Mouse (Mus musculus): ENCODE results near the gene Chad. TPM values are rescaled to one million over a fixed set of nuclear protein-coding genes. Genes with fewer than 3 reads are reported as not detected.

The Chad gene
- polyA plus RNA-seq (2011; ENCODE audit: insufficient read depth, insufficient read length, low replicate concordance, missing spikeins), result 0.97 TPM in 1 of 2 replicates, not detected in the other

DNA sequence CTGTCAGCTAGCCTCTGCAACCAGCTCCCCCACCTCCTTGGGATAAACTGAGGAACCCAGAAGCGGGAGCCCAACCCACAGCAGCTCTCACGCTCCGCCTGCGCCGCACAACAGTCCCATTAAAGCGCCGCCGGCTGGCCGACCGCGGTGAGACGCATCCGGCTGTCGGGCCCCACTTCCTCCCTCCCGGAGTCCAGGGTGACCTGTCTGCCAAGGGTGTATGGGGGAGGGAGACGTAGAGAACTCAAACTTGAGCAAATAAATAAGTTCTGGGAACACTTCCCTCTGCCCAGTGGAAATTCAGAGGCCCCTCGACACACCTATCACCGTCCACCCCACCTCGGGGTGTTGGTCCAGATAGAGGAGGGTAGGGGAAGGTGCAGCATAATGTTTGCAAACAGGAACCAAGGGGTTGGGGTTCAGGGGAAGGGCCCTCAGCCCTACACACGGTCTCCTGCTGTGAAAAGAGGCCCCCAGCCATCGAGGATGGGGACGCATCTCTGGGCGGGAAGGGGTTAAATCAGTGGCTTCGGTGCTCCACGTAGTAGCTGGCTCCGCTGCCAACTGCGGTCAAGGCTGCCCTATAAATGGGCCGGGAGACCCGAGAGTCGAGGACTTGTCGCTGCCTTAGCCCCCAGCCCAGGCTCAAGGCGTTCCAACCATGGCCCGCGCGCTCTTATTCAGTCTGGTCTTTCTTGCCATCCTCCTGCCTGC is at the start of gene Chad:
TSS of gene Chad (plus strand) at position 611 of the 714 bp plus-strand sequence.
- H3K4me3 ChIP-seq (replicated peaks; ENCODE audit: control insufficient read depth, low read depth, low read length), result no peak within 1 kb of the TSS
- no peak within 1 kb of the TSS; the same call in 1 of the 2 replicates for H3K27ac ChIP-seq (ENCODE audit: control insufficient read depth, insufficient read depth, low read depth, low read length, poor library complexity)
- no peaks in the 10 kb centered on the region for H3K4me1 ChIP-seq (ENCODE audit: control insufficient read depth, insufficient read depth, low read length)
- TF ChIP-seq POLR2A (IDR thresholded peaks at IDR 0.05; ENCODE audit: borderline replicate concordance, control insufficient read depth, low read depth, low read length) (no peak), CTCF (IDR thresholded peaks at IDR 0.05; ENCODE audit: control insufficient read depth, insufficient read depth, low read length) (0 out of 2 replicates have a peak, but pooled peaks have one; percentile 4)
- 5% methylated on average over 35 of the region's 35 CpGs for WGBS

DNA sequence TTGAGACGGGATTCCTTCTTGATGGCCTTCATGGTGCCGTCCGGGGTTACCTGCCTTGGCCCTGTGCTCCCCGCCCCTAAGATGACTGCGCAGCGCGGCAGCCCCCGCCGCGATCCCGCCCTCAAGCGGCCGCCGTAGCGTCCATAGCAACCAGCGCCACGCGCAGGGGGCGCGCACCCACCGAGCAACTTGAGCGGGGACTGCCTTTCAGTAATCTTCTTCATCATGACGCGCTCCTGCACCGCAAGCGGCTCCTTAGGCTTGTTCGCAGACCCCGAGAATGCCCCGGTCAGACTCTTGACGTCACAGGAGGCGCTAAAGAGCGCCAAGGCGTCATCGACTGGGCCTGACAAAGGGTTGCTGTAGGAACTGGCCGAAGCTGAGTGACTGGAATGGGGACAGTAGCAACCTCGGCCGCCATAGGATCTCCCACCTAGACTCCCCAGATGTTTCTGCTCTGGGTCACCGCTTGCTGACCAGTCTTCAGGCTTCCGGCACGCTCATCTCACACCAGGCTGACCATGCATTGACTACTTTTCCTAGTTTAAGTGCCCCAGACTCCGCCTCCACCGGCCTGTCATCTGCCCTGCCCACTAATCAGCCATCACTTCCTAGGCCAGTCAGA is 43.5 kb upstream of the Chad start, which contains the start of gene Mycbpap:
TSS of gene Mycbpap (minus strand) at position 524 of the 625 bp plus-strand sequence.
- WGBS, result 5% methylated on average over 42 of the region's 42 CpGs
- Histone ChIP-seq H3K27ac (ENCODE audit: control insufficient read depth, insufficient read depth, low read depth, low read length, poor library complexity) (no peak within 1 kb of the TSS), H3K4me3 (replicated peaks; ENCODE audit: control insufficient read depth, low read depth, low read length) (peak within 1 kb of the TSS; percentile 61), H3K4me1 (ENCODE audit: control insufficient read depth, insufficient read depth, low read length) (no peaks in the 10 kb centered on the region)
- TF ChIP-seq POLR2A (IDR thresholded peaks at IDR 0.05; ENCODE audit: borderline replicate concordance, control insufficient read depth, low read depth, low read length) (no peak), CTCF (IDR thresholded peaks at IDR 0.05; ENCODE audit: control insufficient read depth, insufficient read depth, low read length) (no peak)

DNA sequence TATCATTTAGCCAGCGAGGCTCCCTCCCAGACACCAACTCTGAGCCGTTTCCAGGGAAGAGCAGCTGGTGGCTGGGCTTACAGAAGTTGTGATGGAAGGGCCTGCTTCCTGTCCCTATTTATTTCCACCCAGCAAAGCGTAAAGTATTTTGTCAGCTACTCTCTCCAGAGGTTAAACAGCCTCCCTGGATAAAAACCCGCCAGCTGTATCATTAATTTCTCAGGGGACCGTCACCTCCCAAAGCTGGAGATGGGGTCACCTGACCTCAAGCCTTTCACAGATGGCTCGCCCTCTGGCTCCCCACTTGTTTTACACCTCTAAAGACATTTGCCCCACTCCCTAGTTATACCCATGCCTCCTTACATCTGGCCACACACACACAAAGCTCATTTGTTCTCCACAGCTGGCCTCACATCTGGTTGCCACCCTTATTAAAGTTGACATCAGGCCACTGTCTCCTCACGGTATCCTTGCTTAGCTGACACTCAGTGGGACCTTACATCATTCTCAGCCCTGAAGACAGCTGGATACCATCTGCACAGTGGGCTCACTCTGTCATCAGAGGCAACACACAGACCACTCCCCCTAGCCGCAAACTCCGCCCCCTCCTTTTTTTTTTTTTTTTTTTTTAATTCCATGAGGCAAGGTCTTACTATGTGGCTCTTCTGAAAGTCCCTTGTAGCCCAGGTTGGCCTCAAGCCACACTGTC is 38.5 kb upstream of the Chad start:
- H3K4me1 ChIP-seq (ENCODE audit: control insufficient read depth, insufficient read depth, low read length), result no peaks in the 10 kb centered on the region
- TF ChIP-seq CTCF (IDR thresholded peaks at IDR 0.05; ENCODE audit: control insufficient read depth, insufficient read depth, low read length), result no peak
- TF ChIP-seq POLR2A (IDR thresholded peaks at IDR 0.05; ENCODE audit: borderline replicate concordance, control insufficient read depth, low read depth, low read length), result no peak
- 64% methylated on average over 9 of the region's 9 CpGs for WGBS
- no peak overlapping the region for H3K4me3 ChIP-seq (replicated peaks; ENCODE audit: control insufficient read depth, low read depth, low read length)
- H3K27ac ChIP-seq (ENCODE audit: control insufficient read depth, insufficient read depth, low read depth, low read length, poor library complexity), result no peak overlapping the region

DNA sequence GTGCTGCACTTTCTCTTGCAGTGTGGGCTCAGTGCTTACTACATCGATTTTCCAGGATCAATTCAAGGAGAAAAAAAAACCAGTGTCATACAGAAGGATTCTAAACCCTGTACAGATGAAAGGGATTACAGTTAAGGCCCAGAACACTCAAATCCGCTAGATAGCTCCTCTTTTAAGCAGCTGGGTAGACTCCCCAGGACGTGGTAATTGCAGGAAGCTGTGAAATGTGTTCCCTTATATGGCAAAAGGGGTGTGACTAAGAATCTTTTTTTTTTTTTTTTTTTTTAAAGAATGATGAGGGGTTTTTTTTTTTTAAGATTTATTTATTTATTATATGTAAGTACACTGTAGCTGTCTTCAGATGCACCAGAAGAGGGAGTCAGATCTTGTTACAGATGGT is 36.0 kb upstream of the Chad start:
- TF ChIP-seq POLR2A (IDR thresholded peaks at IDR 0.05; ENCODE audit: borderline replicate concordance, control insufficient read depth, low read depth, low read length) (no peak), CTCF (IDR thresholded peaks at IDR 0.05; ENCODE audit: control insufficient read depth, insufficient read depth, low read length) (no peak)
- H3K4me3 ChIP-seq (replicated peaks; ENCODE audit: control insufficient read depth, low read depth, low read length), result no peak overlapping the region
- 41% methylated on average over 3 of the region's 3 CpGs for WGBS
- H3K27ac ChIP-seq (ENCODE audit: control insufficient read depth, insufficient read depth, low read depth, low read length, poor library complexity), result no peak overlapping the region
- H3K4me1 ChIP-seq (ENCODE audit: control insufficient read depth, insufficient read depth, low read length), result no peaks in the 10 kb centered on the region

DNA sequence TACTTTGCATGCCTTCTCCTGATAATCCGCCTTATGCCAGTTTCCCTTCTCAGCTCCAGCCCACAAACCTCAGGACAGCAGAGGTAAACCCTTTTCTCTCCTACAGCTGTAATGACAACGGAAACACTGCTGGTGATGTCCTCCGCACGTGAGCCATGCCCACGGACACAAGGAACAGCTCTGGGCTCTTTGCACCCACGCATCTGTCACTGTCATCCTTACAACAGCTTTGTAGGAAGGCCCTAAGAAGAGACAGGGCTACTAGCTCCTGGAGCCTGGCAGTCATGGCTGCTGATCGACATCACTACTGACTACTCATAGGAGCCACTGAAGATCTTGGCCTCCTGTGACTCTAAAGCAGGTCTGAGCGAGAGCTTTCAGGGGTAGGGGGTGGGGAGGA is 31.7 kb upstream of the Chad start:
- no peak overlapping the region for H3K27ac ChIP-seq (ENCODE audit: control insufficient read depth, insufficient read depth, low read depth, low read length, poor library complexity)
- WGBS, result 87% methylated on average over 8 of the region's 8 CpGs
- TF ChIP-seq CTCF (IDR thresholded peaks at IDR 0.05; ENCODE audit: control insufficient read depth, insufficient read depth, low read length) (no peak), POLR2A (IDR thresholded peaks at IDR 0.05; ENCODE audit: borderline replicate concordance, control insufficient read depth, low read depth, low read length) (no peak)
- no peak overlapping the region for H3K4me3 ChIP-seq (replicated peaks; ENCODE audit: control insufficient read depth, low read depth, low read length)
- H3K4me1 ChIP-seq (ENCODE audit: control insufficient read depth, insufficient read depth, low read length), result no peaks in the 10 kb centered on the region

DNA sequence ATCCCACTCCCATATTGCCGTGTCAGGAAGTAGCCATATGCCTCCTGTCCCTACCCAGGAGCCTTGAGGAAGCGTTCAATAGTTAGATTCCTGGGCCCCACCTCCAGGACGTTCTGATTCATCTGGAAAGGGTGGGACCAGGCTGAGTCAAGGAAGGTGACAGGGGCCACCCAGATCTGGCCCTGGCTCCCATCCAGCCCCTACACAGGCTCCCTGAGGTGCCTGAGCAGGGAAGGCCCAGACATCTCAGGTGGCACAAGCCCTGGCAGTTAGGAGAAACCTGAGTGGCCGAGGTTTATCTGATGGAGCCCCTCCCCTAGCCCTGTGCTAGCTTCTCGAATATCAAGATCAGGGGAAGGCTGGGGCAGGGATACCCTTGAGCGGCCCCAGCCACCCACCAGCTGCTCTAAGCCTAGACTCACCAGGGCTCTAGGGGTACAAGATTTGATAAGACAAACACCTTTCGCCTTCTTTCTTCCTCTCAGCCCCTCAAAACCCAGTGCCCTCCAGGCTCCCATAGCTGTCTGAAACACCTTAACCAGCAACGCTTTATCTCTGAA is 26.0 kb upstream of the Chad start:
- TF ChIP-seq CTCF (IDR thresholded peaks at IDR 0.05; ENCODE audit: control insufficient read depth, insufficient read depth, low read length) (no peak), POLR2A (IDR thresholded peaks at IDR 0.05; ENCODE audit: borderline replicate concordance, control insufficient read depth, low read depth, low read length) (no peak)
- no peak overlapping the region for H3K4me3 ChIP-seq (replicated peaks; ENCODE audit: control insufficient read depth, low read depth, low read length)
- no peak overlapping the region for H3K27ac ChIP-seq (ENCODE audit: control insufficient read depth, insufficient read depth, low read depth, low read length, poor library complexity)
- no peaks in the 10 kb centered on the region for H3K4me1 ChIP-seq (ENCODE audit: control insufficient read depth, insufficient read depth, low read length)
- 74% methylated on average over 8 of the region's 8 CpGs for WGBS

DNA sequence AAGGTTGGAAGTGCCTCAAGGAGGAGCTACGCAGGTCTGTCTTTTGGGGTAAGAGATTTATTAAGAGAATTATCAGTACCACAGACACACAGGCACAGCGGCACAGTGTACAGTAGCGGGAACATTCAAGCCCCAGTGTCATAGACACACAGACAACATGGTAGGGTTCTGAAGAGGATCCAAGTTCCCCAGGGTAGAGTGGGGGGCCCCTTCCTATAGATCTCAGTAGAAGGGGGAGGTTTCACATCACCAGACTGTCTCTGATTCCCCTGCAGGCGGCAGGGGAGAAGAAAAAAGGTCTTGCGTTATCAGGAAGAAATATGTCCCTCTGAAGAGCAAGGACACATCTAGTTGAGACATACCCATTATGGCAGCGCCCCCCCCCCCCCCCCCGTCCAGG is 25.1 kb upstream of the Chad start:
- no peak overlapping the region for H3K4me3 ChIP-seq (replicated peaks; ENCODE audit: control insufficient read depth, low read depth, low read length)
- WGBS, result 77% methylated on average over 7 of the region's 7 CpGs
- TF ChIP-seq CTCF (IDR thresholded peaks at IDR 0.05; ENCODE audit: control insufficient read depth, insufficient read depth, low read length) (no peak), POLR2A (IDR thresholded peaks at IDR 0.05; ENCODE audit: borderline replicate concordance, control insufficient read depth, low read depth, low read length) (no peak)
- no peak overlapping the region for H3K27ac ChIP-seq (ENCODE audit: control insufficient read depth, insufficient read depth, low read depth, low read length, poor library complexity)
- no peaks in the 10 kb centered on the region for H3K4me1 ChIP-seq (ENCODE audit: control insufficient read depth, insufficient read depth, low read length)

DNA sequence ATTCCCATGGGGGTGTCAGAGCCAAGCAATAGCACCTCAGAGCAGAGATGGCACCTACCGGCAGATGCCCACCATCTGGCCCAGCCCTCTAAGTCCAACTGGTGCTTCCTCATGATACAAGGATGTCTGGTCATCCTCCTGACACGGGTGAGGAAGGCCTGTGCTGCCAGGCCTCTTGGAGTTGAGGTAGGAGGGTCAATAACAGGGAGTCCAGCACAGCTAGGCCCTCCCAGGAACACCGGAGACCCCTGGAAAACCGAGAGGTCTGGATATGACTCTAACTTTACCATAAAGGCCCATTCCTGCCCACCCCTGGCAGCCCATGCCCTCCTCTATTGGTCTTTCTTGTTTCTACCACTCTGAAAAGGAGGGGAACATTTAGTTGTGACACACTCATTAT is 22.4 kb upstream of the Chad start:
- no peak overlapping the region for H3K27ac ChIP-seq (ENCODE audit: control insufficient read depth, insufficient read depth, low read depth, low read length, poor library complexity)
- TF ChIP-seq POLR2A (IDR thresholded peaks at IDR 0.05; ENCODE audit: borderline replicate concordance, control insufficient read depth, low read depth, low read length) (no peak), CTCF (IDR thresholded peaks at IDR 0.05; ENCODE audit: control insufficient read depth, insufficient read depth, low read length) (no peak)
- WGBS, result 88% methylated on average over 4 of the region's 4 CpGs
- H3K4me3 ChIP-seq (replicated peaks; ENCODE audit: control insufficient read depth, low read depth, low read length), result no peak overlapping the region
- no peaks in the 10 kb centered on the region for H3K4me1 ChIP-seq (ENCODE audit: control insufficient read depth, insufficient read depth, low read length)

Data from bone marrow, adult 2 months (tissue).